Mouse (Mus musculus) cerebellum, adult 11-12 months (tissue): ENCODE data around the gene Ubap2.

Source experiments
- DNase-seq: peaks from one replicate; pipeline ENCODE4 v3.0.0; 2022

Gene Ubap2

DNA sequence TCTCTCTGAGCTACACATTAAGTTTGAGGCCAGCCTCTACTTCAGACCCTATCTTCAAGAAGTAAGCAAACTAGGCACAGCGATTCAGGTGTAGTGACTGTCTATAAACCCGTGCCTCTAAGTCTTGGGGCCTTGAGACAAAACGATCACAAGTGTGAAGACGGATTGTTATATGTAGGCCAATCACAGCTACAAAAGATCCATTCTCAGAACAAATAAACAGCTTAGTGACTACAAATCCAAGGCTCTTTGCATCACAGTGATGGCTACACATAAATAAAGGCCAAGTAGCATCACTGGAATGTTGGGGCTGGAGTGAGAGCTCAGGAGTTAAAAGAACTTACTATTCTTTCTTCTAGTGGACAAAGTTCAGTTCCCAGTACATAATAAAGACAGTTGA, 15.9 kb downstream of the Ubap2 start:
- DNase-seq, result no peak

DNA sequence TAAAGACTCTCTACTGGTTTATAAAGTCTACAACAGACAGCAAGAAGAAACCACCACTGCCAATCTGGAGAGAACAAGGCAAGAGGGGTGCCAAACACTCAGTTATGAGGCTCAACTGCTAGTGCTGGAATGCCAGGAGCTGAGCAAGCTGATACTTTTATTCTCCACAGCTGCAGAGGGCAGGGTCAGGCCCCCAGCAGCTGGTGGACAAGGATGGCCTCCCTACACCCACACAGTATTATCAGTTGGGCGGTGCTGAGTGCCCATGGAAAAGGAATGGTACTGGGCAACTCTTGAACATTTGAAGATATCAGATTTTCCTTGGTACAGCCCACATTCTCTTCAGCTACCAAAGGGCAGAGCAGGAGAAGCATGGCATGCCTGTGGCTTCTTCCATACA, 17.2 kb downstream of the Ubap2 start:
- no peak for DNase-seq

- no peak for DNase-seq
Observed at GRCm38 (mm10) chr4:41255564-41256210, 19.3 kb downstream of the Ubap2 start.

- no peak for DNase-seq
Observed at GRCm38 (mm10) chr4:41253756-41254155, 21.2 kb downstream of the Ubap2 start.

- no peak for DNase-seq
Observed at GRCm38 (mm10) chr4:41245408-41245807, 29.5 kb downstream of the Ubap2 start.

DNA sequence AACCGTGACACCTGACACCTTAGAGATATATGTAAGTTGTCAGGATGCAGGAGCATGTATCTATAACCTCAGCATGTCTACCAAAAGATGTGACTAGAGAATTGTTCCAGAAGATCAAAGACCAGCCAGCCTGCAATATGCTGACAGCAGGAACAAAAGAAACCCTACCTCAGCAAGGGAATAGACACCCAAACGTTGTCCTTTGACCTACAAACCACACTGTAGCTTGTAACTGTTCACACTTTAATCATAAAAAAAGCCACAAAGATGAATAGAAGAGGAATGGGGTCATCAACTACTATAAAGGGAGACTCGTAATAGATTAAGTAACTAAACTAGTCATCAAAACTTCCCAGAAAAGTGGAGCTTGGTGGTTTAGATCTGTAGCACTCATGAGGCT, 34.0 kb downstream of the Ubap2 start:
- no peak for DNase-seq

GRCm38 (mm10) chr4:41235621-41236020, 39.3 kb downstream of the Ubap2 start:
- DNase-seq, result no peak

GRCm38 (mm10) chr4:41226351-41226750, 48.6 kb downstream of the Ubap2 start:
- peak; percentile 16 for DNase-seq

- no peak for DNase-seq
Observed at GRCm38 (mm10) chr4:41225412-41225811, 49.5 kb downstream of the Ubap2 start.

- DNase-seq, result no peak
Observed at GRCm38 (mm10) chr4:41208050-41208449, 66.9 kb downstream of the Ubap2 start.

DNA sequence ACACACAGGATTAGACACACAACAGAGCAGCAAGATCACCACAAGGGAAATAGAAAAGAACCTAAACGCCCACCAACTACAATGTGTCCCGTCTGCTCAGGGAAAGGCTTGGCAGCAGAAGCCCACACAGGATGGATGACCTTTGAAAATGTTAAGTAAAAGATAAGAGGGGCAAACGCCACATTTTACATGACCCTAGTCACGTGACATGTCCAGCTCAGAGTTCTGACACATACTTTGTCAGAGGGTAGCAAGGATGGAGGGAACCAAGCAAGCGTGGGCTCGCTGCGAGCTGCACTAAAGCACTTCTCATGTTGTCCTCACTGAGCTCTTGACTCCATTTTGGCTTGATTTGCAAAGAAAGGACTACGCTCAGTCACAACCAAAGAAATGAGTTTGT, 69.2 kb downstream of the Ubap2 start:
- no peak for DNase-seq

- DNase-seq, result no peak
Observed at GRCm38 (mm10) chr4:41202135-41202534, 72.8 kb downstream of the Ubap2 start.

GRCm38 (mm10) chr4:41196861-41197610, 77.9 kb downstream of the Ubap2 start:
- no peak for DNase-seq

DNA sequence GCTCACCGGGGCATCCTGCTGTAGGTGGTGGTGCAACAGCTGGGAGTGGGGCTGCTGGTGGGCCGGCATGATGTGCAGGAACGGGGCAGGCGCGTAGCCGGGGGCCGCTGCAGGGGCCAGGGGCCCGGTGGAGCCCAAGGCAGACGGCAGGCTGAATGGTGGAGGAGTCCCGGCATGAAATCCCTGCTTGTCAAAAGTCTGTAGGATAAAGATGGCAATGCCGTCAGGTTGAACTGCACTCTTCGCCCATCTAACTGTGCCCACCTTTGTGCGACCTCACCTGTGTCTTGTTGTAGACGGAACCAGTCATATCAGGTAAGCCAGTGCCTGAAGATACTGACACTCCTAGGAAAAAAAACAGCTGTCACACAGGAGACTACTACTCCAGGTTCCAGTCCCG, 79.6 kb downstream of the Ubap2 start:
- no peak for DNase-seq

DNA sequence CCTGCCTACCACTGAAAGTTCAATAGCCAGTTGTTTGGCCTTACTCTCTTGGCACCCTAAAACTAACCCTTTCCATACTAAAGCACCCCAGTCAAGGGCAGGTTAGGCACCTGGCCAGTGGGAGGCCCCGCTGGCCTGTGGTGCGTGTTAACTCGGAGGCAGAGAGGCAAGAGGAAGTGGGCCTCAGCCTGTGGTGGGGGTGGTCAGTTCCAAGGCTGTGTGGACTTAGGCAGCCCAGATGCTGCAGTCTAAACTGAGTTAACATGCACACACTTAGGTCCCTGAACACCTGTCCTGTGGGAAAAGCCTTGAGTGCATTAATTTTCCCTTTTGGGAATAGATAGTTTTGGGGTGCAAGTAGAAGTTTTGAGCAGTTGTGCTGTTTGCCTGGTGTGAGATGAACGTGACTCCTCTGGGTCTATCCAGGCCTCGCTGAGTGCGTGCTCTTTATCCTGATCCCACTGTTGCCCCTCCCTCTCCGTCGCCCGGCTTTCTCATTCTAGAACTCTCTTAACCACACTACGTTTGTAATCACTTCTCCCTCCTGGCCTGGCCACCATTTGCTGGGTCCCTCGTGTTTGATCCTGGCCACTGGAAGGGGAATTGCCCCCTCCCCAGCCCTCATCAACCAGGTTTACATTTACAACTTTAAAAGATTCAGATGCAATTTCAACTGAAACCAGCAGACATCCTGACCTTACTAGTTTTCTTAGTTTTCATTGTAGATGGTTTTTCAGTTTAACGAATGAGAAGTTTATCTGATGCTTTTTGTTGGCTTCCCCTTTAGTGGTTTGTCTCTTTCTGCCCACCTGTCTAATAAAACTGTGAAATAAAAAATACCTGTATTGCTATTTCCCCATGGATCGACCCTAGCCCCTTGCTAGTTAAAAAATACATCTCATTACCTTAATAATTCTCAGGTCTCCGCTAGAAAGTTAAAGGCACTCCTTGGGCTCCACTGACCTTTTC, 82.1 kb downstream of the Ubap2 start:
- no peak for DNase-seq

- peak; percentile 31 for DNase-seq
Observed at GRCm38 (mm10) chr4:41189809-41190208, 85.1 kb downstream of the Ubap2 start.

- DNase-seq, result no peak
Observed at GRCm38 (mm10) chr4:41179825-41180725, 94.9 kb downstream of the Ubap2 start.

- DNase-seq, result no peak
Observed at GRCm38 (mm10) chr4:41174631-41175030, 100.3 kb downstream of the Ubap2 start.

DNA sequence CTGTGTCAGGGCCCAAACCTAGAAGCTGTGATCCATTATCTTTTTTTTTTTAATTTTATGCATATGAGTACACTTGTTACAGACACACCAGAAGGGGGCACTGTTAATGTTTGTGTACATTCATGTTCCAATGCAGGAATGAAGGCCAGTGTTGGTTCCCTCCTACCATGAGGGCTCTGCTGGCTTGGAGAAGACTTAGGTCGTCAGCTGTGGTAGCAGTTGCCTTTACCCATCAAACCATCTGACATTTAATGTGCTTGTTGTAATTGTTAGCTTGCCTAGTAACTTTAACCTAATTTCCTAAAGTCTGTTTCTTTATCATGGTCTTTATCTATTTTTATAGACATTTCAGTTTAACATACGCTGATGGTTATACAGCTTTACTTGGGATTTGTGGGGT, 104.0 kb downstream of the Ubap2 start:
- no peak for DNase-seq

DNA sequence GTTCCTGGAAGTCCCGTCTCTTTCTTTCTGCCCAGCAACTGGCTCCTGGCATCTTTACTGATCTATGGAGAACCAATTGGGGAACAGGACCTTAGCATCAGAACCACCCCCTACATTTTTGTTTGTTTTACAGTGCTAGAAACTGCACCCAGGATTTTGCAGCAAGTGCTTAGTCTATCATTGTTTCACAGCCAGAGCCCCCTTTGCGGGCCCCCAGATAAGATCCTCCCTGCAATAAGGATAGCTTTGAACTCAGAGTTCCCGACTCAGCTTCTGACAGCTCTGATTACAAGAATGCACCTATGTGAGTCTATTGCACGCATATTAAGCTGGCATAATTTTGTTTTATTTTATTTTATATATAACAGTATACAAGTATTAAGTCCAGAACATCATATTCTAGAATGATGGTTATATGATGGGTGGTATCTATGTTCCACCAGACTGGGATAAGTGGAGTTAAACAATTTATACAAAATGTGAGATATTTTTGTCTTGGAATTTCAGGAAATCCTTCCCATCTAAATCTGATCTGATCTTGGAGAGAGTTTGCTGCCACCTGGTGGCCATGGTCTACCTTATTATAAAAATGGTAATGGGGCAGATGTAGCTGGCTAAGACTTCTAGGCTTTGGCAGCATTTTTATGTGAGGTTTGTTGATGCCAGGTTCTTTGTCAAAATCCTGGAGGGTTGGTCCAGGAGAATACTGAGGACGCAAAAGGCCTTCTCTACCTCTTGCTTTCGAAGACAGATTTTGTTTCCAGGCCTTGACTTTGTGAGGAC, 109.1 kb downstream of the Ubap2 start:
- DNase-seq, result peak; percentile 80

DNA sequence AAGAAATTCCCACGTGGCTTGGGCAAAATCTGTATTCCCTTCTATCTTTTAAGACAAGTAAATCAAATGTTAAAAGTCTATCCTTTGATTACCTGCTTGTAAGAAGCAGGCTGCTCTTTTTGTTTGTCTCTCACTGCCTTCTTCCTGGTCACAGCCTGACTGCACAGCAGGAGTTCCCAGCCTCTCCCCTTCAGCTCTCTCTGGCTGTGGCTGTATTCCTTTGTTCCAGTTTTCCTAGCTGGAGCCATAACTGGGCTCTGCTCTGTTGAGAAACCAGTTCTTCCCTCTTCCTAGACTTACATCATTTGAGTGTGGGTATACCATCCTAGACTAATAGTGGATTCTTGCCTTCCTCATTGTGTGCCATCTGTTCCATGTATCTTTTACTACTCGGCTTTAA, 110.0 kb downstream of the Ubap2 start:
- DNase-seq, result peak; percentile 58

DNA sequence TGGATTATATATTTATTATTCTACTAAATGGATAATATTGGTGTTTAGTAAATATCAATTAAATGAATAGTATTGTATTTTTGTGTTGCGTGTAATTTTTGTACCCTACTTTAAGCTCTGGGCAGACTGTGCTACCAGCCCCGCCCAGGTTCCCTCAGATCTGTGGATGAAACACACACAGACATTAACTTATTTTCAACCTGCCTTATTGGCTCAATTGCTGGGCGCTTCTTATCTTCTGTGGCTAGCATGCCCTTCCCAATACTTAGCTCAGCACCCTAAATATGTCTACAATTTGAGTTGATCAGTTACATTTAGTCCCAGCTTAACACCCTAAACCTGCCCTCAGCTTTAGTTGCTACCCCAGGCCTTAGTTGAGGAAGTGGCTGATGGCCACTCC, 113.7 kb downstream of the Ubap2 start:
- no peak for DNase-seq
